ENCODE assay signal across 35 mouse cellular contexts in the genomic region with DNA sequence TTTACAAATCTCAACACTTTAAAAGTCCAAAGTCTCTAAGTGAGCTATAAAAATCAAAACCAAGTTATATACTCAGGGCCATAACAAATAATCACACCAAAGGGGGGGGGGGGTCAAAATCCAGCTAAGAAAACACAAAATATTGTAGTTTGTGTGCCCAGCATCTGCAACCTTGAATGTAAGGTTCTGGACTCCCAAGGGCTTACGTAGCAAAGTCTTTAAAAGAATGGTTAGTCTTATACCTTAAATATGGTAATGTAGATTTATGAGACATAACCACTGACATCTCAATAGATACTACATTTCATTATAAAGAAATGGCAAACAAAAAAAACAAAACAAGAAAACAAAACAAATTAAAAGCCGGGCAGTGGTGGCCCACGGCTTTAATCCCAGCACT.
"Had no signal": no experiment of that assay in that cellular context is flagged by ENCODE, and none has a peak within 500 bp of the region (broad histone marks: within the 10 kb centered on the region; RNA-seq: fewer than 3 reads in every experiment).

A gene (minus strand): TSS at position 101 of the 400 bp plus-strand sequence.

- H3K9ac ChIP-seq: heart, embryonic 12.5 days; heart, embryonic 13.5 days; heart, embryonic 15.5 days; hindbrain, embryonic 12.5 days; hindbrain, embryonic 13.5 days; hindbrain, embryonic 14.5 days; hindbrain, embryonic 15.5 days; intestine, embryonic 15.5 days; kidney, embryonic 15.5 days had no signal

- H3K4me2 ChIP-seq: heart, embryonic 11.5 days; heart, embryonic 12.5 days; heart, embryonic 13.5 days; heart, embryonic 15.5 days; hindbrain, embryonic 12.5 days; hindbrain, embryonic 13.5 days; hindbrain, embryonic 14.5 days; hindbrain, embryonic 15.5 days; intestine, embryonic 15.5 days; kidney, embryonic 15.5 days had no signal

- DNase-seq: heart, postnatal 10 days; heart, postnatal 14 days; heart, postnatal 36 days; heart, postnatal 4 days; kidney, adult 11 months; kidney, adult 18-20 months; kidney, adult 2 months; kidney, adult 8-10 months; kidney, adult 9 months; kidney, postnatal 10 days; kidney, postnatal 14 days; kidney, postnatal 25 days; kidney, postnatal 36 days; kidney, postnatal 4 days; layer of hippocampus, adult 9-11 months; layer of hippocampus, postnatal 36 days had no signal

- H3K36me3 ChIP-seq: heart, embryonic 12.5 days; heart, embryonic 15.5 days; hindbrain, embryonic 12.5 days; hindbrain, embryonic 13.5 days; hindbrain, embryonic 15.5 days; intestine, embryonic 15.5 days; kidney, embryonic 15.5 days had no signal

- H3K4me3 ChIP-seq: heart, embryonic 10.5 days; heart, embryonic 12.5 days; heart, embryonic 13.5 days; heart, embryonic 15.5 days; hindbrain, embryonic 10.5 days; hindbrain, embryonic 12.5 days; hindbrain, embryonic 13.5 days; hindbrain, embryonic 15.5 days; intestine, embryonic 15.5 days; kidney, embryonic 15.5 days; layer of hippocampus, adult 2 months had no signal

- H3K27ac ChIP-seq: heart, embryonic 10.5 days; heart, embryonic 13.5 days; heart, embryonic 15.5 days; hindbrain, embryonic 10.5 days; hindbrain, embryonic 12.5 days; hindbrain, embryonic 13.5 days; hindbrain, embryonic 14.5 days; hindbrain, embryonic 15.5 days; hindbrain, postnatal 0 days; intestine, embryonic 15.5 days; kidney, embryonic 15.5 days; kidney, postnatal 0 days; layer of hippocampus, adult 2 months had no signal

- H3K9me3 ChIP-seq: heart, embryonic 10.5 days; heart, embryonic 12.5 days; heart, embryonic 13.5 days; heart, embryonic 15.5 days; hindbrain, embryonic 10.5 days; hindbrain, embryonic 12.5 days; hindbrain, embryonic 13.5 days; hindbrain, embryonic 15.5 days; intestine, embryonic 15.5 days; kidney, embryonic 15.5 days had no signal

- H3K27me3 ChIP-seq: heart, embryonic 12.5 days; heart, embryonic 13.5 days; heart, embryonic 15.5 days; hindbrain, embryonic 12.5 days; hindbrain, embryonic 13.5 days; hindbrain, embryonic 15.5 days; intestine, embryonic 15.5 days; kidney, embryonic 15.5 days had no signal

- ATAC-seq: hindbrain, embryonic 16.5 days; hindbrain, postnatal 0 days; inflammation-experienced regulatory T-cells, adult 6 months; intestine, embryonic 15.5 days; intestine, embryonic 16.5 days; intestine, postnatal 0 days had no signal
